Mouse (Mus musculus): Measurements from ENCODE around the gene Dph2.

GRCm38 (mm10) chr4:117912685-117913273 lies 20.9 kb upstream of the Dph2 start:
- TF ChIP-seq CTCF (IDR thresholded peaks at IDR 0.05; ENCODE audit: insufficient read depth, low read depth, low read length) = no peak
- TF ChIP-seq POLR2A (IDR thresholded peaks at IDR 0.05; ENCODE audit: insufficient read depth, low read depth, low read length) = no peak
